Mouse (Mus musculus): Measurements from ENCODE around the gene Trib3.

- TF ChIP-seq CTCF (IDR thresholded peaks at IDR 0.05; ENCODE audit: borderline replicate concordance, insufficient read depth, low read depth, low read length), result no peak
- no peak for TF ChIP-seq POLR2A (IDR thresholded peaks at IDR 0.05; ENCODE audit: borderline replicate concordance, insufficient read depth, low read length)
Measured at GRCm38 (mm10) chr2:152339631-152340179, 4.1 kb downstream of the Trib3 start.
